Mouse (Mus musculus): ENCODE measurements at regions not wholly inside any gene's neighbourhood (a gene's known extent, or its start where the extent isn't known, plus 50 kb on each side); places are given as distances from the start of the nearest gene placed in this dataset.

GRCm38 (mm10) chr17:84028157-84028970, 159.4 kb downstream of the Zfp36l2 start:
- Histone ChIP-seq H3K4me2 (ENCODE audit: low read depth) (peak overlapping the region; percentile 36), H3K4me3 (ENCODE audit: low read depth, low read length) (peak overlapping the region; percentile 14; the same call in 1 of the 2 replicates), H3K9ac (no peak overlapping the region), H3K4me1 (ENCODE audit: insufficient read depth) (no peaks in the 10 kb centered on the region), H3K27me3 (ENCODE audit: insufficient read depth, low read length) (no peaks in the 10 kb centered on the region), H3K27ac (ENCODE audit: low read depth, low read length) (no peak overlapping the region), H3K36me3 (ENCODE audit: insufficient read depth) (no peaks in the 10 kb centered on the region), H3K9me3 (ENCODE audit: low read length) (no peaks in the 10 kb centered on the region)
- ATAC-seq, result peak; percentile 95
- peak; percentile 94 for TF ChIP-seq CTCF (IDR thresholded peaks at IDR 0.05; ENCODE audit: low read depth)
- WGBS, result 26% methylated on average over 27 of the region's 27 CpGs
- peak; percentile 87 for DNase-seq

- H3K4me2 ChIP-seq (ENCODE audit: low read depth), result no peak overlapping the region
- no peaks in the 10 kb centered on the region for H3K36me3 ChIP-seq (ENCODE audit: insufficient read depth)
- H3K9ac ChIP-seq, result no peak overlapping the region
- H3K27me3 ChIP-seq (ENCODE audit: insufficient read depth, low read length), result no peaks in the 10 kb centered on the region
- TF ChIP-seq CTCF (IDR thresholded peaks at IDR 0.05; ENCODE audit: low read depth), result no peak
- 77% methylated on average over 9 of the region's 9 CpGs for WGBS
- DNase-seq, result no peak
- no peak overlapping the region for H3K27ac ChIP-seq (ENCODE audit: low read depth, low read length)
- H3K9me3 ChIP-seq (ENCODE audit: low read length), result no peaks in the 10 kb centered on the region
- no peak overlapping the region for H3K4me3 ChIP-seq (ENCODE audit: low read depth, low read length)
- no peaks in the 10 kb centered on the region for H3K4me1 ChIP-seq (ENCODE audit: insufficient read depth)
- no peak for ATAC-seq
Observed at GRCm38 (mm10) chr17:84027275-84027674, 160.5 kb downstream of the Zfp36l2 start.

- DNase-seq (no peak), ATAC-seq (peak; percentile 10; the same call in 1 of the 2 replicates)
Observed at GRCm38 (mm10) chr17:84026110-84026509, 161.6 kb downstream of the Zfp36l2 start.

GRCm38 (mm10) chr17:84022358-84022757, 165.4 kb downstream of the Zfp36l2 start:
- 91% methylated on average over 7 of the region's 7 CpGs for WGBS

More at GRCm38 (mm10) chr17:84026110-84026509, 161.6 kb downstream of the Zfp36l2 start:
- 27% methylated on average over 9 of the region's 9 CpGs for WGBS
- H3K9me3 ChIP-seq (ENCODE audit: low read length), result no peaks in the 10 kb centered on the region
- no peak for TF ChIP-seq CTCF (IDR thresholded peaks at IDR 0.05; ENCODE audit: low read depth)
- no peak overlapping the region for H3K4me2 ChIP-seq (ENCODE audit: low read depth)
- no peak overlapping the region for H3K4me3 ChIP-seq (ENCODE audit: low read depth, low read length)
- no peak overlapping the region for H3K9ac ChIP-seq
- H3K27ac ChIP-seq (ENCODE audit: low read depth, low read length), result no peak overlapping the region
- H3K27me3 ChIP-seq (ENCODE audit: insufficient read depth, low read length), result no peaks in the 10 kb centered on the region
- no peaks in the 10 kb centered on the region for H3K36me3 ChIP-seq (ENCODE audit: insufficient read depth)
- no peaks in the 10 kb centered on the region for H3K4me1 ChIP-seq (ENCODE audit: insufficient read depth)

GRCm38 (mm10) chr17:84018817-84019216, 168.9 kb downstream of the Zfp36l2 start:
- Histone ChIP-seq H3K4me3 (ENCODE audit: low read depth, low read length) (no peak overlapping the region), H3K4me1 (ENCODE audit: insufficient read depth) (no peaks in the 10 kb centered on the region), H3K27ac (ENCODE audit: low read depth, low read length) (no peak overlapping the region), H3K9me3 (ENCODE audit: low read length) (no peaks in the 10 kb centered on the region), H3K4me2 (ENCODE audit: low read depth) (no peak overlapping the region), H3K9ac (no peak overlapping the region), H3K36me3 (ENCODE audit: insufficient read depth) (no peaks in the 10 kb centered on the region), H3K27me3 (ENCODE audit: insufficient read depth, low read length) (no peaks in the 10 kb centered on the region)
- DNase-seq, result no peak
- no peak for TF ChIP-seq CTCF (IDR thresholded peaks at IDR 0.05; ENCODE audit: low read depth)
- WGBS, result 69% methylated on average over 1 of the region's 1 CpGs
- ATAC-seq, result no peak

More at GRCm38 (mm10) chr17:84022358-84022757, 165.4 kb downstream of the Zfp36l2 start:
- Histone ChIP-seq H3K4me2 (ENCODE audit: low read depth) (no peak overlapping the region), H3K36me3 (ENCODE audit: insufficient read depth) (no peaks in the 10 kb centered on the region), H3K4me3 (ENCODE audit: low read depth, low read length) (no peak overlapping the region), H3K9me3 (ENCODE audit: low read length) (no peaks in the 10 kb centered on the region), H3K9ac (no peak overlapping the region), H3K27me3 (ENCODE audit: insufficient read depth, low read length) (no peaks in the 10 kb centered on the region), H3K27ac (ENCODE audit: low read depth, low read length) (no peak overlapping the region), H3K4me1 (ENCODE audit: insufficient read depth) (no peaks in the 10 kb centered on the region)
- no peak for TF ChIP-seq CTCF (IDR thresholded peaks at IDR 0.05; ENCODE audit: low read depth)
- ATAC-seq, result no peak
- no peak for DNase-seq

GRCm38 (mm10) chr17:84017891-84018290, 169.9 kb downstream of the Zfp36l2 start:
- Histone ChIP-seq H3K4me1 (ENCODE audit: insufficient read depth) (no peaks in the 10 kb centered on the region), H3K4me3 (ENCODE audit: low read depth, low read length) (no peak overlapping the region), H3K36me3 (ENCODE audit: insufficient read depth) (no peaks in the 10 kb centered on the region), H3K27ac (ENCODE audit: low read depth, low read length) (no peak overlapping the region), H3K9ac (no peak overlapping the region), H3K4me2 (ENCODE audit: low read depth) (no peak overlapping the region), H3K27me3 (ENCODE audit: insufficient read depth, low read length) (no peaks in the 10 kb centered on the region), H3K9me3 (ENCODE audit: low read length) (no peaks in the 10 kb centered on the region)
- TF ChIP-seq CTCF (IDR thresholded peaks at IDR 0.05; ENCODE audit: low read depth), result no peak
- ATAC-seq (no peak), DNase-seq (no peak)
- WGBS, result 63% methylated on average over 4 of the region's 4 CpGs

GRCm38 (mm10) chr17:84014287-84015039, 166.7 kb upstream of the Haao start:
- Histone ChIP-seq H3K4me1 (ENCODE audit: insufficient read depth) (no peaks in the 10 kb centered on the region), H3K4me2 (ENCODE audit: low read depth) (no peak overlapping the region), H3K4me3 (ENCODE audit: low read depth, low read length) (no peak overlapping the region), H3K36me3 (ENCODE audit: insufficient read depth) (no peaks in the 10 kb centered on the region), H3K9ac (no peak overlapping the region), H3K9me3 (ENCODE audit: low read length) (no peaks in the 10 kb centered on the region), H3K27ac (ENCODE audit: low read depth, low read length) (no peak overlapping the region), H3K27me3 (ENCODE audit: insufficient read depth, low read length) (no peaks in the 10 kb centered on the region)
- no peak for DNase-seq
- no peak for TF ChIP-seq CTCF (IDR thresholded peaks at IDR 0.05; ENCODE audit: low read depth)
- WGBS, result 86% methylated on average over 12 of the region's 12 CpGs
- no peak for ATAC-seq

Data from forebrain, postnatal 0 days (tissue).